Mouse (Mus musculus): ENCODE data around the gene Cxcr5.

DNA sequence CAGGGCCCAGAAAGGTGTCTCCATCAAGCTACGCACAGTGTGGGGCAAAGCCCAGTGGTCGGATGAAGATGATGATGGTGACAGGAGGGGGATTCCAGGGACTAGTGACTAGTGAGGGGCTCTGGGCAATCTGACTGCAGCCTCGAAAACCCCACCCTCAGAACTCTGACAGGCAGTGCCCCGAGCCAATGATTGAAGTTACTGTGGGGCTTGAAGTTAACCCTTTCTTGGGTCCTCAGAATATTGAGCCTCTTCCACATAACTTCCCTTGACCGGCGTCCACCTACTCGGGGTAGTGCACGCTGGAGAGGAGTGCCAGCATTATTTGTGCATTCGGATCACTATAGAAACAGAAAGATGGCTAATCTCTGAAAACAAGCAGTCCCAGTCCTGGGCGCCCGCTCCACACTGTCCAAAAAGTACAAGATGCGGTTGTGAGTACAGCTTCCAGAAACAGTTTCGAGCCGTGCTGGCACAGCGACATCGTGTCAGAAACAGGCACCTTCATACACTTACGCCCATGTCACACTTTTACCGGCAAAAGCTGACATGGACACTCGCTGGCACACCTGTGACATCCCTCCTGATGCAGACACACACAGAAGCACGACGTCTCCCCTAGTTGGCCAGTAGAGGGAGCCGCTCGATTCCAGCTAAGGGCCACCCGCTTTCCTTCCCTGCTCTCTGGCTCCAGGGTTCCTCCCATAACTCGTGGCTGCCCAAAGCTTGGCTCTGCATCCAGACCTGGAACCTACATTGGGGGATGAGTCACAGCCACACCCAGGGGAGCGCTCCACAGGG is 81.8 kb downstream of the Cxcr5 start:
- TF ChIP-seq CTCF (IDR thresholded peaks at IDR 0.05; ENCODE audit: low read depth) = peak; percentile 93
- no peak for TF ChIP-seq EP300 (IDR thresholded peaks at IDR 0.05; ENCODE audit: low read depth)

Data from heart, postnatal 0 days (tissue).